Mouse (Mus musculus): ENCODE results near the gene B230118H07Rik.

The B230118H07Rik gene

GRCm38 (mm10) chr2:101525091-101525490, 124.2 kb downstream of the B230118H07Rik start:
- peak in 1 of 2 experiments; percentile 2 for DNase-seq (ENCODE audit: low spot score in 2 of 2)

DNA sequence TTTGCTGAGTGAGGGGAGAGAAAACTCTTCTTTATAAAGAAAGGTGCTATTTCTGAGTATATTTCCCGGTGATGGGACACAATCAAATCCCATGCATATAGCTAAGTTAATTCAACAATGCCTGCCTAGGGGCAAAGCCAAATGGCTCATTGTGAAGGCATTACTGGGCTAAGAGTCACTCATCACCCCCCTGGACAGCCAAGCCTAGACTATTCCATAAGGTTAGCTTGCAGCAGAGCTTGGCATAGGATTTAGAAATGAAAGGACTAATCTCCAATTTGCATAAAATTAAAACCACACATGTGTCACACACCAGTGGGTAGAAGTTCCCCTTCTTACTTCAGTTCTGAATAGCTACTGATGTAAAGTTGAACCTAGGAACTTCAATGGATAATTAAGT, 128.8 kb downstream of the B230118H07Rik start:
- no peak for DNase-seq (ENCODE audit: low spot score in 2 of 2)

GRCm38 (mm10) chr2:101519928-101520327, 129.4 kb downstream of the B230118H07Rik start:
- no peak for DNase-seq (ENCODE audit: low spot score in 2 of 2)

Data from urinary bladder, adult 18-20 months (tissue).